Mouse (Mus musculus): ENCODE data around the gene Ninl.

DNA sequence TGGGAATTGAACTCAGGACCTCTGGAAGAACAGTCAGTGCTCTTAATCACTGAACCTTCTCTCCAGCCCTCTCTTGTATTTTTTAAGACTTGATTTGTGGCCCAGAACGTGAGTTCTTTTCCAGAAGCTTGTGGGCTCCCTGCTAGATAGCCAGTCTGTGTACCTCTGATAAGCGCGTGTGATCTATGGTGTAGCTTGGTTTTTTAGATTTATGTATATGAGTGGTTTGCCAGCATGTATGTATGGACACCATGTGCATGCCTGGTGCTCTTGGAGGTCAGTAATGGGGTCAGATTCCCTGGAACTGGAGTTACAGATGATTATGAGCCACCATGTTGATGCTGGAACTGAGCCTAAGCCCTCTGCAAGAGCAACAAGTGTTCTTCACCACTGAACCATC, 118.6 kb downstream of the Ninl start:
- no peak for TF ChIP-seq CTCF (IDR thresholded peaks at IDR 0.05; ENCODE audit: low read depth)
- TF ChIP-seq EP300 (IDR thresholded peaks at IDR 0.05; ENCODE audit: low read depth), result no peak

Data from liver, postnatal 0 days (tissue).